Mouse (Mus musculus) limb, embryonic 14.5 days (tissue): ENCODE results near the gene Fam216b. TPM values are rescaled to one million over a fixed set of nuclear protein-coding genes. Genes with fewer than 3 reads are reported as not detected.

Experiments
- ATAC-seq: fragments of 200-750 bp; cut with Nextera tagmentation; 2 replicates; pipeline ENCODE4 v1.8.0; 2017; ENCODE audit warnings: low read depth, moderate number of reproducible peaks, moderate TSS enrichment; ENCODE audit not compliant: low FRiP score
- DNase-seq: peaks from one replicate; pipeline ENCODE4 v3.0.0-alpha.2; 2015; ENCODE audit warnings: low spot score
- H3K27ac ChIP-seq: fragments of 300-500 bp; sonication (generic); replicated peaks from 2 replicates; pipeline ENCODE4 v1.5.1; 2014; ENCODE audit warnings: low read depth, mild to moderate bottlenecking, low read length, moderate library complexity, mixed read lengths
- H3K27me3 ChIP-seq: fragments of 300-500 bp; sonication (generic); 2 replicates; pipeline ENCODE4 v1.6.1; 2014; ENCODE audit warnings: low read length, mixed read lengths; ENCODE audit not compliant: control insufficient read depth, insufficient read depth
- H3K36me3 ChIP-seq: fragments of 300-500 bp; sonication (generic); 2 replicates; pipeline ENCODE4 v1.6.1; 2014; ENCODE audit warnings: mild to moderate bottlenecking, low read length, moderate library complexity, mixed read lengths; ENCODE audit not compliant: control insufficient read depth, insufficient read depth
- H3K4me1 ChIP-seq: fragments of 300-500 bp; sonication (generic); 2 replicates; pipeline ENCODE4 v1.6.1; 2014; ENCODE audit warnings: antibody characterized with exemption, low read length, mixed read lengths; ENCODE audit not compliant: control insufficient read depth, insufficient read depth
- H3K4me2 ChIP-seq: fragments of 300-500 bp; sonication (generic); replicated peaks from 2 replicates; pipeline ENCODE4 v1.6.1; 2014; ENCODE audit warnings: low read depth, mild to moderate bottlenecking, low read length, moderate library complexity; ENCODE audit not compliant: severe bottlenecking
- H3K4me3 ChIP-seq: fragments of 300-500 bp; sonication (generic); replicated peaks from 2 replicates; pipeline ENCODE4 v1.5.1; 2014; ENCODE audit warnings: low read length
- H3K9ac ChIP-seq: fragments of 300-500 bp; sonication (generic); 2 replicates; pipeline ENCODE4 v1.6.1; 2014; ENCODE audit warnings: mild to moderate bottlenecking, low read depth, low read length, moderate library complexity; ENCODE audit not compliant: severe bottlenecking
- H3K9me3 ChIP-seq: fragments of 300-500 bp; sonication (generic); 2 replicates; pipeline ENCODE4 v1.6.1; 2016; ENCODE audit warnings: low read length; ENCODE audit not compliant: control insufficient read depth
- POLR2A ChIP-seq: fragments of 200-500 bp; IDR thresholded peaks from 2 replicates; pipeline ENCODE4 v1.8.0; 2012; ENCODE audit warnings: inconsistent platforms, mild to moderate bottlenecking, moderate library complexity, borderline replicate concordance; ENCODE audit not compliant: insufficient read depth, insufficient read length; ENCODE audit errors: extremely low read depth
- WGBS: fragments of 180-500 bp; shearing (Covaris S2); extraction: QIAGEN DNeasy Blood & Tissue Kit; methylation state at CpG from one replicate; pipeline ENCODE4 v1.1.7; 2014; 5-methylcytosine and 5-hydroxymethylcytosine counted together
- polyA plus RNA-seq, 2 experiments: library from polyadenylated mRNA; depleted of rRNA in 1 of 2; stranded (reverse) in 1 of 2; unstranded in 1 of 2; fragments of >200 nt; fragmentation: Nextera tagmentation in 1 of 2; extraction: Ambion mirVana in 1 of 2; gene quantifications; 2 replicates each; pipeline versions ENCODE4 v1.2.1 to v1.2.3; 2012 to 2014

Fam216b gene
- polyA plus RNA-seq (2012; rRNA removed) (0.10 TPM in 1 of 2 replicates, not detected in the other), polyA plus RNA-seq (2014; fragmentation: Nextera tagmentation; extraction: Ambion mirVana) (0.26 TPM in 1 of 2 replicates, not detected in the other)

- DNase-seq (no peak), ATAC-seq (no peak)
- H3K4me1 ChIP-seq: no peaks in the 10 kb centered on the region
- no peak within 1 kb of the TSS for H3K9ac ChIP-seq
- no peak for TF ChIP-seq POLR2A
- H3K27ac ChIP-seq: no peak within 1 kb of the TSS
- no peaks in the 10 kb centered on the region for H3K36me3 ChIP-seq
- H3K4me3 ChIP-seq: no peak within 1 kb of the TSS
- no peaks in the 10 kb centered on the region for H3K27me3 ChIP-seq
- no peak within 1 kb of the TSS for H3K4me2 ChIP-seq
- no peaks in the 10 kb centered on the region for H3K9me3 ChIP-seq
- 88% methylated on average over 6 of the region's 6 CpGs for WGBS
Observed at GRCm38 (mm10) chr14:78088907-78089306, at the start of gene Fam216b. Gene Fam216b (minus strand): TSS chr14:78089007.

GRCm38 (mm10) chr14:78132368-78133052 is 43.7 kb upstream of the Fam216b start:
- no peak for DNase-seq
- Histone ChIP-seq H3K36me3 (no peaks in the 10 kb centered on the region), H3K27me3 (no peaks in the 10 kb centered on the region), H3K4me2 (no peak overlapping the region), H3K4me1 (no peaks in the 10 kb centered on the region), H3K27ac (no peak overlapping the region), H3K4me3 (no peak overlapping the region), H3K9me3 (no peaks in the 10 kb centered on the region), H3K9ac (no peak overlapping the region)
- 32% methylated on average over 5 of the region's 5 CpGs for WGBS
- no peak for ATAC-seq
- no peak for TF ChIP-seq POLR2A

- Histone ChIP-seq H3K9ac (no peak overlapping the region), H3K4me3 (no peak overlapping the region), H3K36me3 (no peaks in the 10 kb centered on the region), H3K27ac (no peak overlapping the region), H3K9me3 (no peaks in the 10 kb centered on the region), H3K27me3 (no peaks in the 10 kb centered on the region), H3K4me1 (no peaks in the 10 kb centered on the region), H3K4me2 (no peak overlapping the region)
- no peak for ATAC-seq
- DNase-seq: no peak
- WGBS: 62% methylated on average over 3 of the region's 3 CpGs
- no peak for TF ChIP-seq POLR2A
Observed at GRCm38 (mm10) chr14:78126670-78127069, 37.9 kb upstream of the Fam216b start.

- Histone ChIP-seq H3K4me2 (no peak overlapping the region), H3K36me3 (no peaks in the 10 kb centered on the region), H3K9me3 (no peaks in the 10 kb centered on the region), H3K4me3 (no peak overlapping the region), H3K9ac (no peak overlapping the region), H3K27me3 (no peaks in the 10 kb centered on the region), H3K27ac (no peak overlapping the region), H3K4me1 (no peaks in the 10 kb centered on the region)
- ATAC-seq: no peak
- 26% methylated on average over 3 of the region's 3 CpGs for WGBS
- no peak for TF ChIP-seq POLR2A
- no peak for DNase-seq
Observed at GRCm38 (mm10) chr14:78120286-78120685, 31.5 kb upstream of the Fam216b start.

- H3K27me3 ChIP-seq: no peaks in the 10 kb centered on the region
- H3K9me3 ChIP-seq: no peaks in the 10 kb centered on the region
- no peak overlapping the region for H3K4me3 ChIP-seq
- H3K4me1 ChIP-seq: no peaks in the 10 kb centered on the region
- TF ChIP-seq POLR2A: no peak
- H3K9ac ChIP-seq: no peak overlapping the region
- H3K36me3 ChIP-seq: no peaks in the 10 kb centered on the region
- no peak overlapping the region for H3K4me2 ChIP-seq
- DNase-seq (no peak), ATAC-seq (no peak)
- H3K27ac ChIP-seq: no peak overlapping the region
- 55% methylated on average over 10 of the region's 10 CpGs for WGBS
Observed at GRCm38 (mm10) chr14:78119449-78120200, 30.8 kb upstream of the Fam216b start.
